Mouse (Mus musculus) forebrain, embryonic 11.5 days (tissue): ENCODE data around the gene Nmt1. TPM values are rescaled to one million over a fixed set of nuclear protein-coding genes. Genes with fewer than 3 reads are reported as not detected.
A peak's percentile ranks its signal among the peaks of the same experiment; 100 is the strongest.

Experiments used
- ATAC-seq: fragments of 200-750 bp; cut with Nextera tagmentation; replicated peaks from 2 replicates; pipeline ENCODE4 v1.8.0; 2017; ENCODE audit warnings: moderate TSS enrichment; ENCODE audit not compliant: low FRiP score
- DNase-seq: peaks from one replicate; pipeline ENCODE4 v3.0.0-alpha.2; 2017; ENCODE audit warnings: low spot score
- H3K27ac ChIP-seq: fragments of 300-500 bp; sonication (generic); 2 replicates; pipeline ENCODE4 v1.5.1; 2014; ENCODE audit warnings: low read depth, low read length
- H3K27me3 ChIP-seq: fragments of 300-500 bp; sonication (generic); 2 replicates; pipeline ENCODE4 v1.6.1; 2014; ENCODE audit warnings: mild to moderate bottlenecking, low read length, mixed read lengths; ENCODE audit not compliant: control insufficient read depth, insufficient read depth
- H3K36me3 ChIP-seq: fragments of 300-500 bp; sonication (generic); 2 replicates; pipeline ENCODE4 v1.6.1; 2014; ENCODE audit warnings: mild to moderate bottlenecking, low read length, moderate library complexity, mixed read lengths; ENCODE audit not compliant: control insufficient read depth, insufficient read depth
- H3K4me1 ChIP-seq: fragments of 300-500 bp; sonication (generic); replicated peaks from 2 replicates; pipeline ENCODE4 v1.6.1; 2014; ENCODE audit warnings: low read length, mixed read lengths; ENCODE audit not compliant: control insufficient read depth, insufficient read depth
- H3K4me2 ChIP-seq: fragments of 300-500 bp; sonication (generic); 2 replicates; pipeline ENCODE4 v1.6.1; 2014; ENCODE audit warnings: low read depth, mild to moderate bottlenecking, low read length, moderate library complexity, mixed read lengths; ENCODE audit not compliant: severe bottlenecking
- H3K4me3 ChIP-seq: fragments of 300-500 bp; sonication (generic); 2 replicates; pipeline ENCODE4 v1.5.1; 2014; ENCODE audit warnings: low read depth, low read length
- H3K9ac ChIP-seq: fragments of 300-500 bp; sonication (generic); 2 replicates; pipeline ENCODE4 v1.6.1; 2014; ENCODE audit warnings: low read length
- H3K9me3 ChIP-seq: fragments of 300-500 bp; sonication (generic); 2 replicates; pipeline ENCODE4 v1.6.1; 2016; ENCODE audit warnings: low read length, mixed read lengths; ENCODE audit not compliant: control insufficient read depth
- WGBS: fragments of 180-500 bp; shearing (Covaris S2); extraction: QIAGEN DNeasy Blood & Tissue Kit; methylation state at CpG from one replicate; pipeline ENCODE4 v1.1.7; 2014; 5-methylcytosine and 5-hydroxymethylcytosine counted together
- polyA plus RNA-seq: library from polyadenylated mRNA; unstranded; fragments of >200 nt; fragmentation: Nextera tagmentation; extraction: Ambion mirVana; gene quantifications from 2 replicates; pipeline ENCODE4 v1.2.1, GENCODE M21; 2014

Gene Nmt1
- polyA plus RNA-seq, 1 experiment from 2014 or later, result 53.8 TPM

- Histone ChIP-seq H3K4me2 (no peak overlapping the region), H3K27me3 (no peaks in the 10 kb centered on the region), H3K27ac (no peak overlapping the region), H3K4me1 (no peaks in the 10 kb centered on the region), H3K9me3 (no peaks in the 10 kb centered on the region), H3K9ac (no peak overlapping the region), H3K4me3 (no peak overlapping the region), H3K36me3 (peaks cover 10% of the 10 kb centered on the region; the same call in 1 of the 2 replicates)
- ATAC-seq, result no peak
- DNase-seq, result no peak
- WGBS, result 94% methylated on average over 2 of the region's 2 CpGs
These were observed 41.7 kb downstream of the Nmt1 start for GRCm38 (mm10) chr11:103069731-103070130.

GRCm38 (mm10) chr11:103070322-103070880 lies 42.4 kb downstream of the Nmt1 start:
- Histone ChIP-seq H3K9ac (no peak overlapping the region), H3K4me2 (no peak overlapping the region), H3K36me3 (peaks cover 6% of the 10 kb centered on the region; the same call in 1 of the 2 replicates), H3K27me3 (no peaks in the 10 kb centered on the region), H3K9me3 (no peaks in the 10 kb centered on the region), H3K4me3 (no peak overlapping the region), H3K27ac (no peak overlapping the region), H3K4me1 (no peaks in the 10 kb centered on the region)
- ATAC-seq, result no peak
- 92% methylated on average over 10 of the region's 10 CpGs for WGBS
- no peak for DNase-seq

- Histone ChIP-seq H3K27ac (no peak overlapping the region), H3K9ac (no peak overlapping the region), H3K4me3 (no peak overlapping the region), H3K27me3 (peaks cover 3% of the 10 kb centered on the region; the same call in 1 of the 2 replicates), H3K4me1 (no peaks in the 10 kb centered on the region), H3K4me2 (no peak overlapping the region), H3K36me3 (no peaks in the 10 kb centered on the region), H3K9me3 (no peaks in the 10 kb centered on the region)
- ATAC-seq (no peak), DNase-seq (no peak)
- WGBS, result 89% methylated on average over 7 of the region's 7 CpGs
These were observed 45.7 kb downstream of the Nmt1 start for GRCm38 (mm10) chr11:103073671-103074070.

DNA sequence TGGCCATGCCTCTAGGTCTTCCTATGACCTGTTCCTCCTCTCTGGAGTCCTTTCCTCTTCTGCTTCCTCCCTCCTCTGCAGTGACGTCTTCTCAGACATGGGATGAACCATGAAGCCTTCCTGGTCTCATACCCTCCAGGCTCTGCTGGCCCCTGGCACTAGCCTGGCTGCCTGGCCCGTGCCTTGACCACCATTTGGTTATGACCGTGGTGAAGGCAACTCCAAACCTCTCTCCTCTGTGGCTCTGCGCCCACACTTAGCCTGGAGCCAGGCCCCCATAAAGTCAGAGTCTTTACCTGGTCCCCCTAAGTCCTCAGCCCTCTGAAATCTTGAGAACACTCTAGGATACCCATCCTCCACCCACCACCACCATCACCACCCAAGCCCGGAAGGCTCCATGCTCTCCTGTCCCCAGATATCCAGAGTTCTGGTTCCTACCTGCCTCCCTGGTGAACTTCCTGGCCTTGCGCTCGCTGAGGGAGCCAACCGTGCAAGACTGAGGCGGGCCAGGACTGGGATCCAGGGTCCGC lies 46.2 kb downstream of the Nmt1 start:
- ATAC-seq (no peak), DNase-seq (no peak)
- Histone ChIP-seq H3K27me3 (peaks cover 3% of the 10 kb centered on the region; the same call in 1 of the 2 replicates), H3K4me1 (no peaks in the 10 kb centered on the region), H3K4me3 (no peak overlapping the region), H3K9me3 (no peaks in the 10 kb centered on the region), H3K4me2 (no peak overlapping the region), H3K9ac (no peak overlapping the region), H3K36me3 (no peaks in the 10 kb centered on the region), H3K27ac (no peak overlapping the region)
- 54% methylated on average over 10 of the region's 10 CpGs for WGBS

GRCm38 (mm10) chr11:103074796-103075323 lies 46.9 kb downstream of the Nmt1 start:
- Histone ChIP-seq H3K27ac (no peak overlapping the region), H3K4me2 (no peak overlapping the region), H3K9ac (no peak overlapping the region), H3K36me3 (no peaks in the 10 kb centered on the region), H3K27me3 (peaks cover 7% of the 10 kb centered on the region), H3K9me3 (no peaks in the 10 kb centered on the region), H3K4me3 (no peak overlapping the region), H3K4me1 (no peaks in the 10 kb centered on the region)
- 26% methylated on average over 10 of the region's 10 CpGs for WGBS
- ATAC-seq (no peak), DNase-seq (peak; percentile 56)

- H3K4me1 ChIP-seq, result peaks cover 7% of the 10 kb centered on the region; the same call in 1 of the 2 replicates
- no peak overlapping the region for H3K4me3 ChIP-seq
- no peak overlapping the region for H3K9ac ChIP-seq
- DNase-seq (no peak), ATAC-seq (no peak)
- H3K27ac ChIP-seq, result no peak overlapping the region
- H3K4me2 ChIP-seq, result no peak overlapping the region
- no peaks in the 10 kb centered on the region for H3K9me3 ChIP-seq
- H3K27me3 ChIP-seq, result peaks cover 18% of the 10 kb centered on the region
- no peaks in the 10 kb centered on the region for H3K36me3 ChIP-seq
- WGBS, result 96% methylated on average over 7 of the region's 7 CpGs
These were observed 48.0 kb downstream of the Nmt1 start for GRCm38 (mm10) chr11:103076010-103076409.

DNA sequence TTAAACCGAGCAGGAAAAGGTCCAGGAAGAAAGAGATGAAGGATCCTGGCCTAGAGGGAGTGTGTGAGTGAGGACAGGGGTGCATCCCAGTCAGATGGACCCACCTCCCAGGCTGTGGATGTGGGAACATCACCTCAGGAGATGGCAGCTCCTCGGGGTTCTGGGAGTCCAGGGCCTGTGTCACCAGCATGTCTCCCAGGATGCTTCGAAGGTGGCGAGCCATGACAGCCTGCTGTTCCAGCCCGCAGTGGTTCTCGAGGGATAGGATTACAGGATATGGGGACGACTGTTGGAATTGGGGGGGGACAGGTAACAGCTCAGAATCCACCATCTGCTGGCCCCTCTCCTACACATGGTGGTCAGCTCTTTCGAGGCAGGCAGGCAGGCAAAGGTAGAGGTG lies 48.6 kb downstream of the Nmt1 start:
- H3K27me3 ChIP-seq, result peaks cover 19% of the 10 kb centered on the region
- peaks cover 7% of the 10 kb centered on the region; the same call in 1 of the 2 replicates for H3K4me1 ChIP-seq
- ATAC-seq, result no peak
- DNase-seq, result peak; percentile 48
- no peak overlapping the region for H3K27ac ChIP-seq
- 88% methylated on average over 8 of the region's 8 CpGs for WGBS
- H3K36me3 ChIP-seq, result no peaks in the 10 kb centered on the region
- no peak overlapping the region for H3K4me3 ChIP-seq
- no peak overlapping the region for H3K4me2 ChIP-seq
- H3K9ac ChIP-seq, result no peak overlapping the region
- H3K9me3 ChIP-seq, result no peaks in the 10 kb centered on the region

DNA sequence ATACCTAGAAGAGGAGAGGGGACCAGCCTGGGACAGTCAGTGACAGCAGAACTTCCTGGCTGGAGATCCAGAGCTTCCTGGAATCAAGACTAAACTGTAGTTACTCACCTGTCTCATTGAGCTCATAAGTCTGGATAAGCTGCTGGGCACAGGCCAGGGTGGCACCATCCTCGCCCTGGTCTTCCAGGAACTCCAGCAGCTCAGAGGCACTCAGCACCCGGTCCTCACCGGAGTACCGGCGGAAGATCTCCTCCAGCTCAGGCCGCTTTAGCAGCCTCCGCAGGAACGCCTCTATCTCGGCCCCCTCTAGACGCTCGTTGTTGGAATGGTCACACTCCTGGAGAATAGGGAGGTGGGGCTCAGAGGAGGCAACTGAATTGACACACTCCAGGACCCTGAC lies 50.1 kb downstream of the Nmt1 start:
- Histone ChIP-seq H3K4me2 (no peak overlapping the region), H3K9me3 (no peaks in the 10 kb centered on the region), H3K4me3 (no peak overlapping the region), H3K27me3 (peaks cover 19% of the 10 kb centered on the region), H3K9ac (no peak overlapping the region), H3K27ac (no peak overlapping the region), H3K4me1 (peaks cover 7% of the 10 kb centered on the region; the same call in 1 of the 2 replicates), H3K36me3 (no peaks in the 10 kb centered on the region)
- ATAC-seq (no peak), DNase-seq (no peak)
- 82% methylated on average over 11 of the region's 11 CpGs for WGBS
